Mouse (Mus musculus): ENCODE results near the gene Ndufs8. TPM values are rescaled to one million over a fixed set of nuclear protein-coding genes. Genes with fewer than 3 reads are reported as not detected.

Gene Ndufs8
- polyA plus RNA-seq, 1 experiment from 2014 or later, result 255 TPM

DNA sequence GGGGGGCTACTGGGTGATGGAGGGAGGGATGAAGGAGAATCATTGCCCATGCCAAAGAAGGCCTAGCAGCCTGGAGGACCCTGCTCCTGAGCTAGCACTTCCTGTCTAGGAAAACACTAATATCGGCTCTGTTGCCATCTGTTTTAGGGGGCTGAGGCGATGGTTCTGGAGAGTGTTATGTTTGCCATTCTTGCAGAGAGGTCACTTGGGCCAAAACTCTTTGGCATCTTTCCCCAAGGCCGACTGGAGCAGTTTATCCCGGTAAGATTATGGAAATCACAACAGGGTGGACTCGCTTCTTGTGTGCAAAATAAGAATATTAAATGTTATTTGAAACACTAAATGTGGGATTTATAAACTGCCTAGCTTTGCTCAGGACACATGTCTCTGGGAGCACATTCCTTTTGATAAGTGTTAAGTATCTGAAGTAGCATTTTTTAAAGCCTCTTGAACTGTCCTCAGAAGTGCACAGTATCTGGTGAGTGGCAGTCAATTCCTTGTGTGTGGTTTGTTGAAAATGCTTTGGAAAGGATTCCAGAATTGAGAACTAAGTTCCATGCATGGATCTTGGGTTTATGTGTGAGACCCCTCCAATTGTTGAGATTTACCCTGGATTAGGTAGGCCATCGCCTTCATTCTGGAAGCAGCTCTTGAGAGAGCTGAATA lies 28.1 kb downstream of the Ndufs8 start:
- Histone ChIP-seq H3K27me3 (no peaks in the 10 kb centered on the region), H3K4me2 (replicated peaks) (no peak overlapping the region), H3K9ac (no peak overlapping the region), H3K36me3 (peaks cover 30% of the 10 kb centered on the region), H3K4me3 (replicated peaks) (no peak overlapping the region), H3K27ac (replicated peaks) (0 out of 2 replicates have a peak overlapping the region, but pooled peaks have one; percentile 11), H3K9me3 (replicated peaks) (no peaks in the 10 kb centered on the region), H3K4me1 (0 out of 2 replicates have a peak, but pooled peaks cover 10% of the 10 kb centered on the region)
- ATAC-seq (ENCODE audit: insufficient number of reproducible peaks, low FRiP score, low TSS enrichment, low read depth), result no peak
- WGBS, result 57% methylated on average over 6 of the region's 6 CpGs

- no peak overlapping the region for H3K4me3 ChIP-seq (replicated peaks)
- no peak overlapping the region for H3K27ac ChIP-seq (replicated peaks)
- no peak overlapping the region for H3K4me2 ChIP-seq (replicated peaks)
- no peak for ATAC-seq (ENCODE audit: insufficient number of reproducible peaks, low FRiP score, low TSS enrichment, low read depth)
- H3K27me3 ChIP-seq, result no peaks in the 10 kb centered on the region
- 0 out of 2 replicates have a peak, but pooled peaks cover 10% of the 10 kb centered on the region for H3K4me1 ChIP-seq
- H3K9me3 ChIP-seq (replicated peaks), result no peaks in the 10 kb centered on the region
- H3K36me3 ChIP-seq, result peaks cover 16% of the 10 kb centered on the region
- H3K9ac ChIP-seq, result no peak overlapping the region
- 60% methylated on average over 4 of the region's 4 CpGs for WGBS
Observed at GRCm38 (mm10) chr19:3882214-3882613, 30.4 kb downstream of the Ndufs8 start.

DNA sequence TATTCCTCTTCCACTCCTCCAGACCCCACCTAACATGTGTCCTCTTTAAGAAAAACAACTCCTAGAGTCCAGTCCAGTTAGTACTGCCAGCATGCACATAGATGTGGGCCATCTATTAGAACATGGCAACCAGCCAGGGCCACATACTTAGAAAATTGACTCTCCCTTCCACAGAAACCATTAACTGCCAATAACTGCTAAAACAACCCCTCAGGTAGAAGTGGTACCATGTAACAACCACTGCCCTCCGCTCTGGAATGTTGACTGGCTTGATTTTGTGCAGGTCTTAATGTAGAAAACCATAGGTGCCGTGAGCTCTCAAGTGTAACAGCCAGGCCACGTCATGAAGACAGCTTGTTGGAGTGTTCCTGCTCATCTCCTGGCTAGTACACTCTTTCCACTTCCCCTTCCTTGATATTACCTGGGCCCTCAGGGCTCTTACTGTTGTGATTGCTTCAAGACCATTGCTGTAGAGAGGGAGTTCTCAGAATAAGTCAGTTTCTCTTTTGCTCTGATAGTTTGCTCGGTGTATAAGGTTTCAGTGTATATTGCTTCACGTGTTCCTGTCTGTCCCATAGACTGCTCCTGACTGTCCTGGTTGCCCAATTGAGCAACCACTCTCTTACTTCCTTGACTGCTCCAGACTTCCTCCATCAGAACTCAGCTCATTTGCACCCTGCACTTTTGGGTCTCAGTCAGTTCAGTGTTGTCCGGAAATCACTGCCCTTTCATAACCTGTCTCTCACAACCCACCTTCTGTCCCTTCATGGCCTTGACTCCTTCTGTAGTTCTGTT lies 32.3 kb downstream of the Ndufs8 start:
- no peak overlapping the region for H3K27ac ChIP-seq (replicated peaks)
- ATAC-seq (ENCODE audit: insufficient number of reproducible peaks, low FRiP score, low TSS enrichment, low read depth), result no peak
- H3K9ac ChIP-seq, result no peak overlapping the region
- no peak overlapping the region for H3K4me2 ChIP-seq (replicated peaks)
- H3K4me3 ChIP-seq (replicated peaks), result no peak overlapping the region
- peaks cover 17% of the 10 kb centered on the region; the same call in 1 of the 2 replicates for H3K4me1 ChIP-seq
- H3K27me3 ChIP-seq, result no peaks in the 10 kb centered on the region
- WGBS, result 79% methylated on average over 6 of the region's 6 CpGs
- peaks cover 5% of the 10 kb centered on the region; the same call in 1 of the 2 replicates for H3K36me3 ChIP-seq
- H3K9me3 ChIP-seq (replicated peaks), result no peaks in the 10 kb centered on the region

GRCm38 (mm10) chr19:3875045-3875444 lies 37.5 kb downstream of the Ndufs8 start:
- Histone ChIP-seq H3K4me1 (peaks cover 31% of the 10 kb centered on the region), H3K9me3 (replicated peaks) (no peaks in the 10 kb centered on the region), H3K27ac (replicated peaks) (no peak overlapping the region), H3K4me3 (replicated peaks) (no peak overlapping the region), H3K36me3 (no peaks in the 10 kb centered on the region), H3K4me2 (replicated peaks) (no peak overlapping the region), H3K9ac (no peak overlapping the region), H3K27me3 (no peaks in the 10 kb centered on the region)
- ATAC-seq (ENCODE audit: insufficient number of reproducible peaks, low FRiP score, low TSS enrichment, low read depth), result no peak
- 68% methylated on average over 7 of the region's 7 CpGs for WGBS

DNA sequence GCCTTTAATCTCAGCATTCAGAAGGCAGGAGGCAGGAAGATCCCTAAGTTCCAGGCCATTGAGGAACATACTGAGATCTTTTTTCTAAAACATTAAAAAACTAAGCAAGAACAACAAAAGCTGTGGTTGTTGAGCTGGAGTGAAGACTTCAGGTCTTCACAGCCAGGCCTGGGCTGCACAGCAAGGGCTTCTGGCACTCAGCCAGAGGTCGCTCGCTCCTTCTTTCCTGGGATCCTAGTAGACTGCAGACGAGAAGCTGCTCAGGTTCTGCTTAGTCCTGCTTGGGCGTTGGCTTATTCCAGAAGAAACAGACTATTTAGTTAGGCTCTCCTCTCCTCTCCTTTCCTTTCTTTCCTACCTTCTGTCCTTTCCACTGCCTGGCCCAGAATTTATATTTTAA lies 40.2 kb downstream of the Ndufs8 start:
- WGBS, result 73% methylated on average over 4 of the region's 4 CpGs
- H3K9me3 ChIP-seq (replicated peaks), result no peaks in the 10 kb centered on the region
- no peak overlapping the region for H3K9ac ChIP-seq
- H3K4me2 ChIP-seq (replicated peaks), result no peak overlapping the region
- peaks cover 35% of the 10 kb centered on the region for H3K4me1 ChIP-seq
- no peaks in the 10 kb centered on the region for H3K36me3 ChIP-seq
- H3K27me3 ChIP-seq, result no peaks in the 10 kb centered on the region
- H3K4me3 ChIP-seq (replicated peaks), result no peak overlapping the region
- no peak for ATAC-seq (ENCODE audit: insufficient number of reproducible peaks, low FRiP score, low TSS enrichment, low read depth)
- H3K27ac ChIP-seq (replicated peaks), result no peak overlapping the region

DNA sequence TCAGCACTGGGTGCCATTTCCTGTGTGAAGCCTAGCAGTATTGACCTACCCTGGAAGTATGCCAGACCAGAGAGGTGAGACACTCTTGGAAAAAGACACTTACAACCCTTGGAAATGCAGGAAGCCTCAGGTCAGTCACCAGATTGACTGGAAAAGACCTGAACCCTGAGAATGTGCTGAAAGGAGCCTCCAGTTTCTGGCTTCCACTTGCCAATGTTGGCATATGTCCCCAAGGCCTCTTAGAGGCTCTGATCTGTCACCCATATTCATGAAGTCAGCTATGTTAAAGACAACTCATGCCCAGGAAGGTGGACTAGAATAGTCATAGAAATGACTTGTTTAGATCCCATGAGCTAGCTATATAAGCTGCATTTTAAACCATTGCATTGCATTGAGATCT lies 41.1 kb downstream of the Ndufs8 start:
- Histone ChIP-seq H3K4me2 (replicated peaks) (no peak overlapping the region), H3K4me3 (replicated peaks) (no peak overlapping the region), H3K4me1 (peaks cover 35% of the 10 kb centered on the region), H3K36me3 (peaks cover under 1% of the 10 kb centered on the region; the same call in 1 of the 2 replicates), H3K9ac (no peak overlapping the region), H3K27me3 (no peaks in the 10 kb centered on the region), H3K27ac (replicated peaks) (0 out of 2 replicates have a peak overlapping the region, but pooled peaks have one; percentile 28), H3K9me3 (replicated peaks) (no peaks in the 10 kb centered on the region)
- ATAC-seq (ENCODE audit: insufficient number of reproducible peaks, low FRiP score, low TSS enrichment, low read depth), result no peak

- no peak overlapping the region for H3K9ac ChIP-seq
- H3K36me3 ChIP-seq, result peaks cover 13% of the 10 kb centered on the region
- H3K4me2 ChIP-seq (replicated peaks), result no peak overlapping the region
- H3K9me3 ChIP-seq (replicated peaks), result no peaks in the 10 kb centered on the region
- no peak overlapping the region for H3K4me3 ChIP-seq (replicated peaks)
- 32% methylated on average over 1 of the region's 1 CpGs for WGBS
- H3K4me1 ChIP-seq, result peaks cover 25% of the 10 kb centered on the region
- peak overlapping the region; percentile 81; the same call in 1 of the 2 replicates for H3K27ac ChIP-seq (replicated peaks)
- peak; percentile 43; the same call in 1 of the 2 replicates for ATAC-seq (ENCODE audit: insufficient number of reproducible peaks, low FRiP score, low TSS enrichment, low read depth)
- H3K27me3 ChIP-seq, result no peaks in the 10 kb centered on the region
Observed at GRCm38 (mm10) chr19:3868290-3868689, 44.3 kb downstream of the Ndufs8 start.

DNA sequence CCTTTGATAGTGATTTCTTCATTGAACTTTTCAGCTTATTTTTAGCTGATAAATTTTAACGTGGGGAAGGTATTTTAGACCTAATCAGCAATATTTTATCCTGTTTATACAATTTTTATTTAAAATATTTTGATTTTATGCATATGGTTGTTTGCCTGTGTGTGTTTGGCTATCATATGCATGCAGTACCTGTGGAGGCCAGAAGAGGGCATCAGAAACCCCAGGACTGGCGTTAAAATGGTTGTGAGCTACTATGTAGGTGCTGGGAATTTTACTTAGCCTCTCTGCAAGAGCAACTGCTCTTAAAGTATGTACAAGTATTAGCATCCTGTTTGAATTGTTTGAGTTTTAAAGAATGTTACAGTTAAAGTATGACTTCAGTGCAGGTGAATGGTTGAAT lies 47.6 kb downstream of the Ndufs8 start:
- H3K27ac ChIP-seq (replicated peaks), result no peak overlapping the region
- ATAC-seq (ENCODE audit: insufficient number of reproducible peaks, low FRiP score, low TSS enrichment, low read depth), result no peak
- 86% methylated on average over 2 of the region's 2 CpGs for WGBS
- H3K4me2 ChIP-seq (replicated peaks), result no peak overlapping the region
- peaks cover 8% of the 10 kb centered on the region for H3K4me1 ChIP-seq
- H3K9me3 ChIP-seq (replicated peaks), result no peaks in the 10 kb centered on the region
- peaks cover 13% of the 10 kb centered on the region for H3K36me3 ChIP-seq
- H3K9ac ChIP-seq, result no peak overlapping the region
- no peak overlapping the region for H3K4me3 ChIP-seq (replicated peaks)
- no peaks in the 10 kb centered on the region for H3K27me3 ChIP-seq

- H3K36me3 ChIP-seq, result peaks cover 13% of the 10 kb centered on the region
- no peak overlapping the region for H3K4me3 ChIP-seq (replicated peaks)
- no peak overlapping the region for H3K4me2 ChIP-seq (replicated peaks)
- no peak for ATAC-seq (ENCODE audit: insufficient number of reproducible peaks, low FRiP score, low TSS enrichment, low read depth)
- H3K9ac ChIP-seq, result no peak overlapping the region
- WGBS, result 82% methylated on average over 2 of the region's 2 CpGs
- H3K27me3 ChIP-seq, result no peaks in the 10 kb centered on the region
- H3K9me3 ChIP-seq (replicated peaks), result no peaks in the 10 kb centered on the region
- no peaks in the 10 kb centered on the region for H3K4me1 ChIP-seq
- H3K27ac ChIP-seq (replicated peaks), result no peak overlapping the region
Observed at GRCm38 (mm10) chr19:3862713-3863112, 49.9 kb downstream of the Ndufs8 start.

All from embryonic facial prominence, embryonic 15.5 days (tissue).